Mouse (Mus musculus) hindlimb bud, embryonic 11.5 days (tissue): ENCODE data around the gene Synm.

Experiments used
- DNase-seq: peaks from one replicate; pipeline ENCODE4 v3.0.0-alpha.2; 2012; ENCODE audit warnings: low read depth, low spot score; ENCODE audit errors: extremely low spot score

Synm gene

GRCm38 (mm10) chr7:67749441-67750239 is 9.9 kb downstream of the Synm start:
- no peak for DNase-seq

GRCm38 (mm10) chr7:67747731-67748305 is 11.7 kb downstream of the Synm start:
- no peak for DNase-seq

GRCm38 (mm10) chr7:67741706-67742105 is 17.8 kb downstream of the Synm start:
- no peak for DNase-seq

- DNase-seq, result no peak
Observed at GRCm38 (mm10) chr7:67740796-67741195, 18.7 kb downstream of the Synm start.

- DNase-seq, result no peak
Observed at GRCm38 (mm10) chr7:67740382-67740781, 19.2 kb downstream of the Synm start.

DNA sequence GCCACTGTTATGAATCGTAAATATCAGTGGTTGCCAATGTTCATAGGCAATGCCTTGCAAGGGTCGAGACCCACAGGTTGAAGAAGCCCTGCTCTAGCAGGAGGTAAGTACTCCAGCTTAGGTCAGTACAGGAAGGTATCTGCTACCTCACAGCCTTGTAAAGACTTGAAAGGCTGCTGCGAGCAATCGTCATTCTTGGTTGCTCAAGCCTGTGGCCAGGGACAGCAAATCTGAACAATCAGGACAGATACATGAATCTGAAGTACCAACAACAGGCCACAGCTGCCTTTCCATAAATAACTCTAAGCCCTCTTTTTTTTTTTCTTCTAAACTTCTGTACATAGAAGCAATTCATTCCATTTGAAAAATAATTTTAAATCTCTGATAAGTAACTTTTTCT is 27.3 kb downstream of the Synm start:
- no peak for DNase-seq

- DNase-seq, result no peak
Observed at GRCm38 (mm10) chr7:67730431-67731110, 29.0 kb downstream of the Synm start.

DNA sequence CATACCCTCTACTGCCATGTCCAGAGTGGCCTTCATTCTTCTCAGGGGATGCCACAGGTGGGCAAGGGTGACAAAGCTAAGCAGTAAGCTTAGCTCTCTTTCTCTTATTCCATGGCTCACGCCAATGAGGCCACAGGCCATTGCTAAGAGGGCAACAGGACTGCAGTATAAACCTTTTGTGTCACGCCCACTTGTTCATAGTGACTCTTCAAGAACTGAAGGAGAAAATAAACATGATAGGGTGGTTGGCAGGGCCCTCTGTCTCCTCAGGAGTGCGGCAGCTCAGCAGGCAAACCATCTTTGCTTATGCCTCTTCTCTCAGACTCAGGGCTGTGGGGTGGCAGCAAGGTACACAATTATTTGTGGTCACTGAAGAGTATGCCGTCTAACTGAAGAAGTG is 30.7 kb downstream of the Synm start:
- no peak for DNase-seq

- DNase-seq, result no peak
Observed at GRCm38 (mm10) chr7:67728203-67728602, 31.3 kb downstream of the Synm start.

DNA sequence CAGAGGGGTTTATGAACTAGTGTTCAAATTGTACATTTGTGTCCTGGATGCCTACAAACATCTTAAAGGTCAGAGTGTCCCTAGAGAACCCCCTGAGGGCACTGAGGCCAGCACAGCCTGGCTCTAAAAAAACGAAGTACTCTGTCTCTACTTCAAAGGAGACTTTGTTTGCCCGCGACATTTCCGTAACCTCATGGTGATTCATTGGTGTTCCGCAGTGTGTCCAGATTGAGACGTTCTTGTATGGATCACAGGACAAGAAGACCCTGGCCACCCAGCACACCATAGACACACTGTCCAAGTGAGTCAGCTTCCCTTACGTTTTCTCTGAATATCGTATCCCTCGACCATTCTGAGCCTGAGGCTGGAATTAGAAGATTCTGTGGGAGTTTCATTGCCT is 34.5 kb downstream of the Synm start:
- DNase-seq, result no peak

DNA sequence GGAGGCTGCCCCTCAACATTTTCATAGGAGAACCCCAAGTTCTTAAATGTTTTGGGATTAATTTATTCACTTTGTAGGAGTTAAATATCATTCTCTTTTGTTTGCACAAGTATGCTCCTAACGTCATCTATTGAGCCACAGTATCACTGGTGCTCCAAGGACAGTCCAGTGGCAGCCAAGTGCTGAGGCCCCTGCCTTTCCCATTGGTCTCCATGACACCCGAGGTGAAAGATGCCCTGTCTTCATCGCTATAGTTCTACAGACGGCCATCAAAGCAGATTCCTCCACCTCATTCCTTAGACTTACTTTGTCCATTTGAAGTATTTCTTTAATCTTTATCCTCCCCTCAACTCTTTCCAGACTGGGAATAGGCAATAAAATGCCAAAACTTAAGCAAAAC is 35.0 kb downstream of the Synm start:
- no peak for DNase-seq

GRCm38 (mm10) chr7:67722163-67722562 is 37.4 kb downstream of the Synm start:
- no peak for DNase-seq

DNA sequence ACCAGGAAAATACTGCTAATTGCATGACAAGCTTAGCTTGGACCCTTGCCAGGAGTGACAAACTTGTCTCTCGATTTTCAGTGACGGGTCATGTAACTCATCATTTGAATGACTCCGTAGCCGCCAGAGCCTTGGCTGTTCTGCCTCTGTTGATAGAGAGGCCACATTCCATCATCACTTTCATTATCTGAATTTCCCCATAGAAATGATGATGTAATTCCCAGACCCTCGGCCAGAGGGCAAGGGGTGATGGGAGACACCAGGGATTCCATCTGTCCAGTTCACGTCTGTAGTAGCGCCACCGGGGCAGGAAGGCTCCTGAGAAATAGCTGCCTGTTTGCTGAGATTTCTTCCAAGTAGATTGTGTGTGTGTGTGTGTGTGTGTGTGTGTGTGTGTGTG is 40.7 kb downstream of the Synm start:
- no peak for DNase-seq

DNA sequence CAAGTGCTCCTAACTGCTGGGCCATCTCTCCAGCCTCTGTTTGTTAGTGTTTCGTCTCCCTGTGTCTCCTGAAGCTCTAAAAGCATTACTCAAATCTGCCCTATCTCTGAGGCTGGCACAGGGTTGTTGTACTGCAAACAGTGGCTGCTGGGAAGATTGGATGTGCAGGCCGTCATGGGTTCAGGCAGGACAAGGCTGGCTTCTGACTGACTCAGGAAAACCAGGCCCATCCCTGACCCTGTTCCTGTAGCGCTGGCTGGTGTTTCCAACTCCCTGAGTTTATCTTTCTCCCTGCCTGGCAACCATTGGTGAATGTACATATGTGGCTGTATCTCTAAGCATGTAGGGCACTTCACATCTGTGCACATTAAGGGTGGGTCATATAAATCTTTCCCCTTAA is 42.0 kb downstream of the Synm start:
- DNase-seq, result no peak

DNA sequence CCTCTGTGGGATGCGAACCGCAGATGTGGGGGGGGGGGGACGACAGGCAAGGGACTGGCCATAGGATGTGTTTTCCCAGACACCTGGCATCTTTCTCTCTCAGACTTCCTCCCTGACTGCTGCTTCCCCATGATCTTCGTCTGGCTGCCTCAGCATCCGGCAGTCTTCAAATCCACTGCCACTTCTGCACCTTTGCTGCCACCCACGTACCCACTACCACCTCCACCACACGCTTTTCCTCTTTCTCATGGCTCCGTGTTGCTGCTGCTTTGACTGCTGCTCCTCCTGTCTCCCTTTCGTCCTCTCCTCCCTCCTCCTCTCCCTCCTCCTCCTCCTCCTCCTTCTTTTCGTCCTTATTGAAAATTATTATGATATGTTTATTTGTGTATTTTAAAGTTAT is 42.6 kb downstream of the Synm start:
- DNase-seq, result no peak

GRCm38 (mm10) chr7:67716213-67716878 is 43.2 kb downstream of the Synm start:
- no peak for DNase-seq

DNA sequence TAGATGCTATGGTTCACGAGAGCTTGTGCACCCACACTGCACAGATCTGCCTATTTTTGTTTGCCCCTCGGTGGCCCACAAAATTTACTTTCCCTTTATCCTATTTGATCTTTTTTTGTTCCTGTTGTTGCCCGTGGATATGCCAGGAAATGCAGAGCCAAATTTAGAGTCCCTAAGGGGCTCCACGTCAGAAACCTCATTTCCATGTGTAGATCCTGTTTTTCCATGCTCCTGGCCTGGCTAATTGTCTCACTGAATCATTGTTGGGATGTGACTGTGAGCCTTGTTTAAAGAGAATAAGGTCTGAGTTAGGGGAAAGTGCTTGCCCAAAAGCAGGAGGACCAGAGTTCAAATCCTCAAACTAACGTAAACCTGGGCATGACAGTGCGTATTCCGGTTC is 44.4 kb downstream of the Synm start:
- DNase-seq, result no peak

GRCm38 (mm10) chr7:67713820-67714510 is 45.6 kb downstream of the Synm start:
- no peak for DNase-seq

- no peak for DNase-seq
Observed at GRCm38 (mm10) chr7:67710216-67710615, 49.3 kb downstream of the Synm start.

GRCm38 (mm10) chr7:67708160-67708559 is 51.4 kb downstream of the Synm start:
- no peak for DNase-seq

- no peak for DNase-seq
Observed at GRCm38 (mm10) chr7:67701252-67701914, 58.2 kb downstream of the Synm start.
